In genomic region chr1:183075121-183075822, GRCm38 (mm10) we compare ENCODE assay signal across 12 mouse cellular contexts.
DNase-seq lines count a peak whose midpoint lies in the region; ATAC-seq and TF ChIP-seq lines count a peak whose summit lies in the region.
"Had no signal": no experiment of that assay in that cellular context is flagged by ENCODE, and none has a peak within 500 bp of the region (broad histone marks: within the 10 kb centered on the region; RNA-seq: fewer than 3 reads in every experiment).

No protein-coding gene starts in this region.

- peaks cover 15% of the 10 kb centered on the region; the same call in 1 of the 2 replicates for H3K4me1 ChIP-seq in lung, embryonic 14.5 days (ENCODE audit: insufficient read depth)
- H3K4me1 ChIP-seq in hindbrain, embryonic 12.5 days: peaks cover 15% of the 10 kb centered on the region
- peaks cover 4 to 9% of the 10 kb centered on the region in 2 experiments; a peak in 2 of 4 replicates for H3K4me1 ChIP-seq in liver, embryonic 14.5 days (replicated peaks; ENCODE audit: control insufficient read depth in 2 of 2, insufficient read depth in 2 of 2, low read length in 1 of 2)

- no peak for TF ChIP-seq CTCF in lung, embryonic 14.5 days (IDR thresholded peaks at IDR 0.05; ENCODE audit: low read depth)
- no peak for TF ChIP-seq CTCF in liver, embryonic 14.5 days (IDR thresholded peaks at IDR 0.05; ENCODE audit: low read depth)

- TF ChIP-seq EP300 in liver, embryonic 14.5 days (IDR thresholded peaks at IDR 0.05; ENCODE audit: low read depth): no peak

- no peak overlapping the region for H3K9ac ChIP-seq in lung, embryonic 14.5 days
- H3K9ac ChIP-seq in hindbrain, embryonic 12.5 days: no peak overlapping the region
- no peak overlapping the region for H3K9ac ChIP-seq in liver, embryonic 14.5 days (replicated peaks)
- H3K9ac ChIP-seq: embryonic facial prominence, embryonic 13.5 days had no signal

- no peaks in the 10 kb centered on the region for H3K9me3 ChIP-seq in lung, embryonic 14.5 days (ENCODE audit: low read depth, low read length)
- H3K9me3 ChIP-seq in hindbrain, embryonic 12.5 days (replicated peaks): no peaks in the 10 kb centered on the region
- no peaks in the 10 kb centered on the region for H3K9me3 ChIP-seq in liver, embryonic 14.5 days (ENCODE audit: control insufficient read depth, low read length)
- H3K9me3 ChIP-seq: embryonic facial prominence, embryonic 13.5 days had no signal

- H3K4me3 ChIP-seq in lung, embryonic 14.5 days (ENCODE audit: low read depth, low read length): no peak overlapping the region
- H3K4me3 ChIP-seq in hindbrain, embryonic 12.5 days: no peak overlapping the region
- H3K4me3 ChIP-seq in liver, embryonic 14.5 days (ENCODE audit: insufficient read depth in 1 of 2, low read depth in 2 of 2, low read length in 2 of 2): no peak overlapping the region
- H3K4me3 ChIP-seq: embryonic facial prominence, embryonic 13.5 days had no signal

- DNase-seq in lung, embryonic 14.5 days: peak; percentile 85
- no peak for DNase-seq in lung, postnatal 25 days (ENCODE audit: low spot score)
- no peak for DNase-seq in liver, embryonic 14.5 days (ENCODE audit: low read depth in 3 of 3, low spot score in 3 of 3)
- peak; percentile 19 to 29 for DNase-seq in right cerebral cortex, postnatal 36 days (ENCODE audit: low spot score in 2 of 2)
- DNase-seq in cerebellum, postnatal 14 days: no peak
- DNase-seq in gastrocnemius, postnatal 14 days: no peak
- DNase-seq in thymus, postnatal 25 days: no peak
- DNase-seq: kidney, adult 11 months; thymus, adult 18-20 months had no signal

- peak overlapping the region; percentile 27; the same call in 1 of the 2 replicates for H3K4me2 ChIP-seq in lung, embryonic 14.5 days
- H3K4me2 ChIP-seq in hindbrain, embryonic 12.5 days (replicated peaks): no peak overlapping the region
- H3K4me2 ChIP-seq in liver, embryonic 14.5 days (ENCODE audit: low read depth): peak overlapping the region; percentile 15; the same call in 1 of the 2 replicates
- H3K4me2 ChIP-seq: embryonic facial prominence, embryonic 13.5 days had no signal

- intact Hi-C loops in gastrocnemius, postnatal 14 days (cut with DNase I; ENCODE audit: low total_unique reads): no loop called here

- ATAC-seq in lung, embryonic 14.5 days (ENCODE audit: insufficient read depth): peak; percentile 79
- ATAC-seq in hindbrain, embryonic 12.5 days (ENCODE audit: low FRiP score): no peak
- ATAC-seq in liver, embryonic 14.5 days (ENCODE audit: insufficient read depth): peak; percentile 40; the same call in 1 of the 2 replicates

- WGBS in lung, embryonic 14.5 days: 23% methylated on average over 15 of the region's 15 CpGs
- 59% methylated on average over 15 of the region's 15 CpGs for WGBS in hindbrain, embryonic 12.5 days
- 23% methylated on average over 15 of the region's 15 CpGs for WGBS in liver, embryonic 14.5 days (ENCODE audit: insufficient replicate concordance)

- H3K27ac ChIP-seq in lung, embryonic 14.5 days (ENCODE audit: low read depth): no peak overlapping the region
- H3K27ac ChIP-seq in hindbrain, embryonic 12.5 days: peak overlapping the region; percentile 64; the same call in 1 of the 2 replicates
- no peak overlapping the region for H3K27ac ChIP-seq in liver, embryonic 14.5 days
- H3K27ac ChIP-seq: embryonic facial prominence, embryonic 13.5 days; macrophage had no signal

- H3K27me3 ChIP-seq in lung, embryonic 14.5 days (ENCODE audit: insufficient read depth, low read length): peaks cover 25% of the 10 kb centered on the region
- no peaks in the 10 kb centered on the region for H3K27me3 ChIP-seq in hindbrain, embryonic 12.5 days
- H3K27me3 ChIP-seq in liver, embryonic 14.5 days (ENCODE audit: control insufficient read depth, insufficient read depth, low read length): no peaks in the 10 kb centered on the region
- H3K27me3 ChIP-seq: embryonic facial prominence, embryonic 13.5 days had no signal

- H3K36me3 ChIP-seq in lung, embryonic 14.5 days (ENCODE audit: insufficient read depth): no peaks in the 10 kb centered on the region
- no peaks in the 10 kb centered on the region; the same call in 1 of the 2 replicates for H3K36me3 ChIP-seq in hindbrain, embryonic 12.5 days
- no peaks in the 10 kb centered on the region for H3K36me3 ChIP-seq in liver, embryonic 14.5 days (replicated peaks; ENCODE audit: control insufficient read depth, insufficient read depth, low read depth)
- H3K36me3 ChIP-seq: embryonic facial prominence, embryonic 13.5 days had no signal

Comparison
In these comparisons a context has a peak if more than half of its experiments do, and no peak if none do; other contexts are left out.
1. DNase-seq: peak in lung, embryonic 14.5 days (single experiment) and right cerebral cortex, postnatal 36 days (2 of 2); none in lung, postnatal 25 days (single experiment), liver, embryonic 14.5 days (0 of 3), cerebellum, postnatal 14 days (0 of 2), gastrocnemius, postnatal 14 days (single experiment) and thymus, postnatal 25 days (single experiment).